Mouse (Mus musculus) mammary gland, adult 2 months (tissue): ENCODE measurements around the gene Fam122b. TPM values are rescaled to one million over a fixed set of nuclear protein-coding genes. Genes with fewer than 3 reads are reported as not detected.

Experiments
- polyA plus RNA-seq: library from polyadenylated mRNA; depleted of rRNA; stranded (reverse); fragments of >200 nt; gene quantifications from 2 replicates; pipeline ENCODE4 v1.2.3, GENCODE M21; 2012; ENCODE audit warnings: low replicate concordance; rRNA removed

Fam122b gene
- 2.5 and 2.9 TPM in 2 replicates for polyA plus RNA-seq

DNA sequence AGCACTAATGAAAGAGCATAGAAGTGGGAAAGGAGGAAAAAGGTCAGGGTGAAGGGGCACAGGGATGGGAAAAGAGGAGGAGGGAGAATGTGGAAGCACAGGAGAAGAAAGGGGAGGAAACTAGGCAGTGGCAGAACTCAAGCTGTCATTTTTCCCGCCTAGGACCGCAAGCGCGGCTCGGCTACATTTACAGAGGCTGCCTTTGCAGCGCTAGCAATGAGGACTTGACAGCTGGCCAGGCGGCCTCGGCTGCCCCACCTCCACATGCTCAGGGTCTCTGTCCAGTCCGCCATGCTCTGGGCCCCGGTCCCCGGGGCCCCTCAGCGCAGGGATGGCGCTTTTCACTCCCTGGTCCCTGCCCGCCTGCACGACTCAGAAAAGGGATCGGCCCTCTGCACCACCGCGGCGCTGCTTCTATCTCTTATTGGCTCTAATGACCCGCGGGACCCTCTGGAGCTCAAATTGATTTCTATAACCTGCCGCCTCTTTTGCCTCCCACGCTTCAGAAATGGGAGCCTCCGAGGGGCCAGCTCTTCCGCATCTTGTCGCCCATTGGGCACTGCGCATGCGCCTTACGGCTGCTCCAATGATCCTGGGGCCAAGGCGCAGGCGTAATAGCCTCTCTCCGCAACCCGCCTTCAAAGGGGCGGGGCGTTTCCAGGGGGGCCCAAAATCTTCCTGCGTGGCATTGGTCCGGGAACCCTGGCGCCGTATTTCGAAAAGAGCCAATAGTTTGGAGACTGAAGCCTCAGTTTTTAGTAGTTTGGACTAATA is at the start of gene Fam122b:
Gene Fam122b, minus strand, starts transcription at position 517 of the 774 bp plus-strand sequence.

DNA sequence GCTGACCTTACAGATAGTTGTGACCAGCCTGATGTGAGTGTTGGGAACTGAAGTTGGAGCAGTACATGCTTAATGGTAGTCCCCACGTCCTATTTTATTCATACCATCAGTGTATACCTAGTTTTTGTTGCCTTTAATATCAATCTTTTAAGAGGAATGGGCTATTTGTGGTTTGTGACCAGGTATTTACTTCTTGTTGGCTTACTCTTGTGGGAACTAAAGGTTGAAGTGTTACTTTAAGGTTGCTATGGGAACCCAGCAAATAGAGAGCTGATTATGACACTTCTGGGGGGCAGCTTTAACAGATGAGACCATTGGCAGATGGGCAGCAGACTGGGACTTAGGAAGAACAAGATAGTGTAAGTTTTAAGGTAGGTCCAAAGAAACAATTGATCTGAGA is 3.5 kb upstream of the Fam122b start, which contains the start of gene Fam122c:
Gene Fam122c, plus strand, starts transcription at position 301 of the 400 bp plus-strand sequence.

DNA sequence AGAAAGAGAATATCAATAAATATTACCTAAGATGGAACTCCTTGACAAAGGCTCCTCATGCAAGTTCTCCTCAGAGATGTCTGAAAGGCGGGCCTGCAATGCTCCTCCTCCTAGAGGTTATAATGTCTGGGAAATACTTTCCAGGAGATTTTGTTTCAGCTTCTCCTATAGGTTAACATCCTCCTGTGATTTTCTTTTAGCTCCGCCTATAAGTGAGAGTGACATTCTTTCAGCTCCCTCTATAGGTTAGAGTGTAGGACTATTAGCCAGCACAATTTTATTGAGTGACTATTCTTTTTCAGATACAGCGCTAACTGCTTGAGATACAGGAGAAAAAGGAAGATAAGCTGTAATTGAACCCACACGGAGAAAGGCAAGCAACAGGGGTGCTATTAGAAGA is 29.6 kb downstream of the Fam122b start, which contains the start of gene Plac1:
Gene Plac1, minus strand, starts transcription at position 101 of the 400 bp plus-strand sequence.

Other genes with a start within 250 kb of the Fam122b start
- 0.17 and 0.20 TPM in 2 replicates for gene Plac1, start 29.7 kb downstream of the Fam122b start, polyA plus RNA-seq
- gene Fam122c, start 3.6 kb upstream of the Fam122b start, polyA plus RNA-seq = not detected in 2 replicates
- gene Mospd1, start 100.7 kb upstream of the Fam122b start, polyA plus RNA-seq = 1.2 and 6.3 TPM in 2 replicates
- not detected in 2 replicates for gene Etd, start 165.1 kb upstream of the Fam122b start, polyA plus RNA-seq